Mouse (Mus musculus): ENCODE measurements at regions not wholly inside any gene's neighbourhood (a gene's known extent, or its start where the extent isn't known, plus 50 kb on each side); places are given as distances from the start of the nearest gene placed in this dataset.

GRCm38 (mm10) chr15:63310426-63310825 lies 534.6 kb downstream of the Gsdmc2 start:
- WGBS, result 60% methylated on average over 2 of the region's 2 CpGs
- no peak for TF ChIP-seq CTCF (IDR thresholded peaks at IDR 0.05; ENCODE audit: low read depth)
- DNase-seq, result no peak

GRCm38 (mm10) chr15:63299311-63299710 lies 545.7 kb downstream of the Gsdmc2 start:
- Histone ChIP-seq H3K9me3 (ENCODE audit: low read length) (no peaks in the 10 kb centered on the region), H3K4me1 (ENCODE audit: insufficient read depth) (no peaks in the 10 kb centered on the region), H3K27ac (ENCODE audit: low read depth, low read length) (no peak overlapping the region), H3K36me3 (ENCODE audit: insufficient read depth) (no peaks in the 10 kb centered on the region), H3K9ac (no peak overlapping the region), H3K27me3 (ENCODE audit: insufficient read depth, low read length) (no peaks in the 10 kb centered on the region), H3K4me3 (ENCODE audit: low read depth, low read length) (no peak overlapping the region), H3K4me2 (ENCODE audit: low read depth) (no peak overlapping the region)
- ATAC-seq (no peak), DNase-seq (no peak)
- WGBS, result 81% methylated on average over 4 of the region's 4 CpGs
- TF ChIP-seq CTCF (IDR thresholded peaks at IDR 0.05; ENCODE audit: low read depth), result no peak

More at GRCm38 (mm10) chr15:63310426-63310825, 534.6 kb downstream of the Gsdmc2 start:
- no peaks in the 10 kb centered on the region for H3K27me3 ChIP-seq (ENCODE audit: insufficient read depth, low read length)
- no peak overlapping the region for H3K4me2 ChIP-seq (ENCODE audit: low read depth)
- H3K27ac ChIP-seq (ENCODE audit: low read depth, low read length), result no peak overlapping the region
- no peak overlapping the region for H3K9ac ChIP-seq
- no peaks in the 10 kb centered on the region for H3K36me3 ChIP-seq (ENCODE audit: insufficient read depth)
- no peaks in the 10 kb centered on the region for H3K9me3 ChIP-seq (ENCODE audit: low read length)
- ATAC-seq, result no peak
- no peaks in the 10 kb centered on the region for H3K4me1 ChIP-seq (ENCODE audit: insufficient read depth)
- no peak overlapping the region for H3K4me3 ChIP-seq (ENCODE audit: low read depth, low read length)

GRCm38 (mm10) chr15:63288534-63288933 lies 556.4 kb downstream of the Gsdmc2 start:
- Histone ChIP-seq H3K9me3 (ENCODE audit: low read length) (no peaks in the 10 kb centered on the region), H3K4me1 (ENCODE audit: insufficient read depth) (no peaks in the 10 kb centered on the region), H3K4me3 (ENCODE audit: low read depth, low read length) (no peak overlapping the region), H3K36me3 (ENCODE audit: insufficient read depth) (no peaks in the 10 kb centered on the region), H3K27ac (ENCODE audit: low read depth, low read length) (no peak overlapping the region), H3K4me2 (ENCODE audit: low read depth) (no peak overlapping the region), H3K27me3 (ENCODE audit: insufficient read depth, low read length) (no peaks in the 10 kb centered on the region), H3K9ac (no peak overlapping the region)
- no peak for ATAC-seq
- TF ChIP-seq CTCF (IDR thresholded peaks at IDR 0.05; ENCODE audit: low read depth), result no peak
- DNase-seq, result no peak

GRCm38 (mm10) chr15:63286026-63286425 lies 559.0 kb downstream of the Gsdmc2 start:
- TF ChIP-seq CTCF (IDR thresholded peaks at IDR 0.05; ENCODE audit: low read depth), result no peak
- 86% methylated on average over 1 of the region's 1 CpGs for WGBS

GRCm38 (mm10) chr15:63270381-63270780 lies 574.6 kb downstream of the Gsdmc2 start:
- H3K9ac ChIP-seq, result no peak overlapping the region
- 93% methylated on average over 2 of the region's 2 CpGs for WGBS

More at GRCm38 (mm10) chr15:63286026-63286425, 559.0 kb downstream of the Gsdmc2 start:
- Histone ChIP-seq H3K4me3 (ENCODE audit: low read depth, low read length) (no peak overlapping the region), H3K4me1 (ENCODE audit: insufficient read depth) (no peaks in the 10 kb centered on the region), H3K27ac (ENCODE audit: low read depth, low read length) (no peak overlapping the region), H3K9me3 (ENCODE audit: low read length) (no peaks in the 10 kb centered on the region), H3K27me3 (ENCODE audit: insufficient read depth, low read length) (no peaks in the 10 kb centered on the region), H3K4me2 (ENCODE audit: low read depth) (no peak overlapping the region), H3K9ac (no peak overlapping the region), H3K36me3 (ENCODE audit: insufficient read depth) (no peaks in the 10 kb centered on the region)
- no peak for DNase-seq
- no peak for ATAC-seq

GRCm38 (mm10) chr15:63265845-63266244 lies 579.1 kb downstream of the Gsdmc2 start:
- no peak for TF ChIP-seq CTCF (IDR thresholded peaks at IDR 0.05; ENCODE audit: low read depth)
- Histone ChIP-seq H3K9ac (no peak overlapping the region), H3K27me3 (ENCODE audit: insufficient read depth, low read length) (no peaks in the 10 kb centered on the region), H3K4me1 (ENCODE audit: insufficient read depth) (no peaks in the 10 kb centered on the region), H3K27ac (ENCODE audit: low read depth, low read length) (no peak overlapping the region), H3K36me3 (ENCODE audit: insufficient read depth) (no peaks in the 10 kb centered on the region), H3K4me2 (ENCODE audit: low read depth) (no peak overlapping the region), H3K4me3 (ENCODE audit: low read depth, low read length) (no peak overlapping the region), H3K9me3 (ENCODE audit: low read length) (no peaks in the 10 kb centered on the region)
- WGBS, result 92% methylated on average over 1 of the region's 1 CpGs
- ATAC-seq (no peak), DNase-seq (no peak)

More at GRCm38 (mm10) chr15:63270381-63270780, 574.6 kb downstream of the Gsdmc2 start:
- ATAC-seq (no peak), DNase-seq (no peak)
- Histone ChIP-seq H3K4me2 (ENCODE audit: low read depth) (no peak overlapping the region), H3K9me3 (ENCODE audit: low read length) (no peaks in the 10 kb centered on the region), H3K27me3 (ENCODE audit: insufficient read depth, low read length) (no peaks in the 10 kb centered on the region), H3K36me3 (ENCODE audit: insufficient read depth) (no peaks in the 10 kb centered on the region), H3K4me3 (ENCODE audit: low read depth, low read length) (no peak overlapping the region), H3K27ac (ENCODE audit: low read depth, low read length) (no peak overlapping the region), H3K4me1 (ENCODE audit: insufficient read depth) (no peaks in the 10 kb centered on the region)
- TF ChIP-seq CTCF (IDR thresholded peaks at IDR 0.05; ENCODE audit: low read depth), result no peak

- Histone ChIP-seq H3K4me3 (ENCODE audit: low read depth, low read length) (no peak overlapping the region), H3K9me3 (ENCODE audit: low read length) (no peaks in the 10 kb centered on the region), H3K27ac (ENCODE audit: low read depth, low read length) (no peak overlapping the region), H3K4me1 (ENCODE audit: insufficient read depth) (no peaks in the 10 kb centered on the region), H3K36me3 (ENCODE audit: insufficient read depth) (no peaks in the 10 kb centered on the region), H3K9ac (no peak overlapping the region), H3K4me2 (ENCODE audit: low read depth) (no peak overlapping the region), H3K27me3 (ENCODE audit: insufficient read depth, low read length) (no peaks in the 10 kb centered on the region)
- DNase-seq (no peak), ATAC-seq (no peak)
- WGBS, result 79% methylated on average over 2 of the region's 2 CpGs
- TF ChIP-seq CTCF (IDR thresholded peaks at IDR 0.05; ENCODE audit: low read depth), result no peak
These were observed 589.2 kb downstream of the Gsdmc2 start for GRCm38 (mm10) chr15:63255736-63256135.
